Mouse (Mus musculus) brain, embryonic 14.5 days (tissue): Measurements from ENCODE around the gene Krt10.

Source experiments
- CTCF ChIP-seq: fragments of 200-500 bp; IDR thresholded peaks from 2 replicates; pipeline ENCODE4 v1.5.1; 2012; ENCODE audit warnings: inconsistent platforms, mild to moderate bottlenecking, moderate library complexity, borderline replicate concordance; ENCODE audit not compliant: insufficient read depth, insufficient read length; ENCODE audit errors: extremely low read depth
- POLR2A ChIP-seq: fragments of 200-500 bp; IDR thresholded peaks from 2 replicates; pipeline ENCODE4 v1.6.1; 2012; ENCODE audit warnings: mild to moderate bottlenecking, inconsistent platforms, borderline replicate concordance; ENCODE audit not compliant: poor library complexity, insufficient read depth, insufficient read length, severe bottlenecking; ENCODE audit errors: extremely low read depth

GRCm38 (mm10) chr11:99422159-99422558 is 33.0 kb upstream of the Krt10 start, which contains the start of gene Krt12:
- no peak for TF ChIP-seq POLR2A
- TF ChIP-seq CTCF, result no peak
